Mouse (Mus musculus) Patski (cell line): ENCODE data around the gene Gm38393. TPM values are rescaled to one million over a fixed set of nuclear protein-coding genes. Genes with fewer than 3 reads are reported as not detected.

ENCODE experiments used
- ATAC-seq: fragments of 100-300 bp; one replicate; pipeline ENCODE4 v1.8.0; 2021
- CTCF ChIA-PET: fragments of 350-600 bp; sonication (Branson Sonifier 250); formaldehyde crosslinking; loops from one replicate; lab custom pipeline; 2022; ENCODE audit warnings: inconsistent platforms; lab: Charles Lee
- POLR2A ChIA-PET: fragments of 350-600 bp; sonication (Branson Sonifier 250); formaldehyde crosslinking; loops from one replicate; lab custom pipeline; 2022; ENCODE audit warnings: antibody characterized with exemption, inconsistent platforms; lab: Charles Lee
- DNase-seq: peaks from one replicate; pipeline ENCODE4 v3.0.0-alpha.2; 2011; ENCODE audit warnings: low read depth, low spot score
- H3K27me3 ChIP-seq: fragments of 371-371 bp; one replicate; pipeline ENCODE4 v1.5.1; 2021
- CTCF ChIP-seq: fragments of 100-300 bp; IDR thresholded peaks from one replicate; pipeline ENCODE4 v1.5.1; 2021
- in situ Hi-C: fragments of 300-500 bp; cut with MboI; formaldehyde crosslinking; loops from 3 replicates; pipeline ENCODE4 v1.11.1; 2018; ENCODE audit warnings: low pct_unique_long_range_greater_than_20kb, mixed read lengths
- polyA plus RNA-seq: library from polyadenylated mRNA; unstranded; gene quantifications from one replicate; pipeline ENCODE4 v1.2.3, GENCODE M21; 2021

The Gm38393 gene
- 4.0 TPM for polyA plus RNA-seq

GRCm38 (mm10) chr7:60004606-60005330, at the start of gene Gm38393, which contains the start of gene Snurf:
Gene Gm38393, minus strand, starts transcription at chr7:60005064.
Gene Snurf, minus strand, starts transcription at chr7:60005049.
- POLR2A ChIA-PET, result interaction anchor here (0.6 kb wide), 1 partner anchor 44 kb away, joined by 3 read pairs; no protein-coding TSS in a partner anchor
- no peak for TF ChIP-seq CTCF
- CTCF ChIA-PET, result interaction anchor here (1.2 kb wide), 1 partner anchor 14 kb away, joined by 4 read pairs; no protein-coding TSS in a partner anchor
- no peaks in the 10 kb centered on the region for H3K27me3 ChIP-seq
- in situ Hi-C loops, result no loop called here
- ATAC-seq, result peak; percentile 73
- DNase-seq, result no peak

GRCm38 (mm10) chr7:60047481-60048201, 42.8 kb upstream of the Gm38393 start:
- in situ Hi-C loops, result no loop called here
- H3K27me3 ChIP-seq, result no peaks in the 10 kb centered on the region
- CTCF ChIA-PET, result no interaction called here
- DNase-seq, result no peak
- POLR2A ChIA-PET, result no interaction called here
- no peak for TF ChIP-seq CTCF
- ATAC-seq, result no peak

- ChIA-PET POLR2A (no interaction called here), CTCF (no interaction called here)
- no peak for ATAC-seq
- in situ Hi-C loops, result no loop called here
- no peaks in the 10 kb centered on the region for H3K27me3 ChIP-seq
- no peak for TF ChIP-seq CTCF
- DNase-seq, result no peak
These were observed 8.3 kb upstream of the Gm38393 start for GRCm38 (mm10) chr7:60013186-60013585.

GRCm38 (mm10) chr7:60007727-60008360, 3.0 kb upstream of the Gm38393 start:
- H3K27me3 ChIP-seq, result no peaks in the 10 kb centered on the region
- in situ Hi-C loops, result no loop called here
- no peak for DNase-seq
- ChIA-PET CTCF (interaction anchor here (0.6 to 1.6 kb wide), 3 partner anchors 18 to 1986 kb away, joined by 3 to 5 read pairs (median 3); no protein-coding TSS in a partner anchor), POLR2A (no interaction called here)
- no peak for ATAC-seq
- no peak for TF ChIP-seq CTCF

- no peak for TF ChIP-seq CTCF
- no peaks in the 10 kb centered on the region for H3K27me3 ChIP-seq
- ChIA-PET POLR2A (no interaction called here), CTCF (no interaction called here)
- DNase-seq (no peak), ATAC-seq (no peak)
- in situ Hi-C loops, result no loop called here
These were observed 1.4 kb upstream of the Gm38393 start for GRCm38 (mm10) chr7:60006262-60006661.

- peak; percentile 69 for ATAC-seq
- in situ Hi-C loops, result no loop called here
- ChIA-PET CTCF (interaction anchor here (1.2 kb wide), 1 partner anchor 13 kb away, joined by 4 read pairs; no protein-coding TSS in a partner anchor), POLR2A (interaction anchor here (0.6 kb wide), 1 partner anchor 44 kb away, joined by 3 read pairs; no protein-coding TSS in a partner anchor)
- DNase-seq, result no peak
- no peak for TF ChIP-seq CTCF
- H3K27me3 ChIP-seq, result no peaks in the 10 kb centered on the region
These were observed 801 bp downstream of the Gm38393 start for GRCm38 (mm10) chr7:60003921-60004605.

GRCm38 (mm10) chr7:60003006-60003865, 1.6 kb downstream of the Gm38393 start:
- POLR2A ChIA-PET, result no interaction called here
- ATAC-seq, result no peak
- no peak for TF ChIP-seq CTCF
- H3K27me3 ChIP-seq, result no peaks in the 10 kb centered on the region
- no peak for DNase-seq
- in situ Hi-C loops, result no loop called here
- CTCF ChIA-PET, result interaction anchor here (1.2 kb wide), 1 partner anchor 13 kb away, joined by 4 read pairs; no protein-coding TSS in a partner anchor

GRCm38 (mm10) chr7:59978646-59979045, 26.2 kb downstream of the Gm38393 start:
- in situ Hi-C loops, result no loop called here
- CTCF ChIA-PET, result no interaction called here
- ATAC-seq (no peak), DNase-seq (no peak)
- no peak for TF ChIP-seq CTCF
- POLR2A ChIA-PET, result no interaction called here
- H3K27me3 ChIP-seq, result no peaks in the 10 kb centered on the region

Other genes starting within 250 kb of the Gm38393 start
- gene Snurf, start within 50 bp of the Gm38393 start, polyA plus RNA-seq, result 93.7 TPM
- gene Snrpn, start 135.2 kb upstream of the Gm38393 start, polyA plus RNA-seq, result 40.1 TPM